Mouse (Mus musculus): ENCODE data around the gene Asb18. TPM values are rescaled to one million over a fixed set of nuclear protein-coding genes. Genes with fewer than 3 reads are reported as not detected.

Gene Asb18
- total RNA-seq, 2 experiments from 2014 or later, result not detected

GRCm38 (mm10) chr1:89919206-89919605 lies 95.3 kb downstream of the Asb18 start:
- no peak for ATAC-seq (replicated peaks; ENCODE audit: low FRiP score, poor library complexity, severe bottlenecking)

- ATAC-seq (replicated peaks; ENCODE audit: low FRiP score, poor library complexity, severe bottlenecking), result no peak
Measured at GRCm38 (mm10) chr1:89918111-89918510, 96.4 kb downstream of the Asb18 start.

- no peak for ATAC-seq (replicated peaks; ENCODE audit: low FRiP score, poor library complexity, severe bottlenecking)
Measured at GRCm38 (mm10) chr1:89913611-89914010, 100.9 kb downstream of the Asb18 start.

- no peak for ATAC-seq (replicated peaks; ENCODE audit: low FRiP score, poor library complexity, severe bottlenecking)
Measured at GRCm38 (mm10) chr1:89912392-89912791, 102.1 kb downstream of the Asb18 start.

- ATAC-seq (replicated peaks; ENCODE audit: low FRiP score, poor library complexity, severe bottlenecking), result no peak
Measured at GRCm38 (mm10) chr1:89909796-89910195, 104.7 kb downstream of the Asb18 start.

GRCm38 (mm10) chr1:89902641-89903040 lies 111.8 kb downstream of the Asb18 start:
- no peak for ATAC-seq (replicated peaks; ENCODE audit: low FRiP score, poor library complexity, severe bottlenecking)

- ATAC-seq (replicated peaks; ENCODE audit: low FRiP score, poor library complexity, severe bottlenecking), result no peak
Measured at GRCm38 (mm10) chr1:89902236-89902635, 112.2 kb downstream of the Asb18 start.

GRCm38 (mm10) chr1:89901381-89901780 lies 113.1 kb downstream of the Asb18 start:
- no peak for ATAC-seq (replicated peaks; ENCODE audit: low FRiP score, poor library complexity, severe bottlenecking)

Other genes with a start within 250 kb of the Asb18 start
- gene Gbx2, start 83.5 kb downstream of the Asb18 start, total RNA-seq (2015; ENCODE audit: low replicate concordance), result not detected in 2 replicates
- gene Gbx2, start 83.5 kb downstream of the Asb18 start, total RNA-seq (2017; ENCODE audit: low replicate concordance), result not detected in 2 replicates
- not detected in 2 replicates for gene Iqca, start 138.7 kb upstream of the Asb18 start, total RNA-seq (2015; ENCODE audit: low replicate concordance)
- not detected in 2 replicates for gene Iqca, start 138.7 kb upstream of the Asb18 start, total RNA-seq (2017; ENCODE audit: low replicate concordance)
- 1.1 TPM in 1 of 2 replicates, not detected in the other for gene Ackr3, start 189.3 kb upstream of the Asb18 start, total RNA-seq (2015; ENCODE audit: low replicate concordance)
- not detected in 2 replicates for gene Ackr3, start 189.3 kb upstream of the Asb18 start, total RNA-seq (2017; ENCODE audit: low replicate concordance)

Measured in erythroid progenitor cell, adult 5-6 weeks (primary cell).